Mouse (Mus musculus): ENCODE measurements around the gene Pcdh15. TPM values are rescaled to one million over a fixed set of nuclear protein-coding genes. Genes with fewer than 3 reads are reported as not detected.

Pcdh15 gene
- total and polyA plus RNA-seq, 2 experiments from 2014 or later: 9.8 to 38.2 TPM

GRCm38 (mm10) chr10:73878729-73879067 is 779.6 kb downstream of the Pcdh15 start:
- DNase-seq (ENCODE audit: low spot score): peak; percentile 65

GRCm38 (mm10) chr10:73887771-73888170 is 788.6 kb downstream of the Pcdh15 start:
- Histone ChIP-seq H3K4me1 (ENCODE audit: insufficient read depth, low read length) (no peaks in the 10 kb centered on the region), H3K4me2 (ENCODE audit: low read depth, low read length, poor library complexity, severe bottlenecking) (no peak overlapping the region), H3K27ac (ENCODE audit: low read depth, low read length) (no peak overlapping the region), H3K9me3 (ENCODE audit: low read length) (no peaks in the 10 kb centered on the region), H3K9ac (replicated peaks; ENCODE audit: low read length, poor library complexity, severe bottlenecking) (no peak overlapping the region), H3K36me3 (ENCODE audit: insufficient read depth, low read length) (no peaks in the 10 kb centered on the region), H3K4me3 (ENCODE audit: low read depth, low read length) (no peak overlapping the region), H3K27me3 (ENCODE audit: insufficient read depth, low read length) (no peaks in the 10 kb centered on the region)
- DNase-seq (ENCODE audit: low spot score) (peak; percentile 2), ATAC-seq (ENCODE audit: low FRiP score) (no peak)
- no peak for TF ChIP-seq CTCF (IDR thresholded peaks at IDR 0.05)
- WGBS: 69% methylated on average over 4 of the region's 4 CpGs

More at GRCm38 (mm10) chr10:73878729-73879067, 779.6 kb downstream of the Pcdh15 start:
- Histone ChIP-seq H3K36me3 (ENCODE audit: insufficient read depth, low read length) (no peaks in the 10 kb centered on the region), H3K27me3 (ENCODE audit: insufficient read depth, low read length) (no peaks in the 10 kb centered on the region), H3K4me1 (ENCODE audit: insufficient read depth, low read length) (no peaks in the 10 kb centered on the region), H3K4me3 (ENCODE audit: low read depth, low read length) (no peak overlapping the region), H3K27ac (ENCODE audit: low read depth, low read length) (no peak overlapping the region), H3K9me3 (ENCODE audit: low read length) (no peaks in the 10 kb centered on the region), H3K4me2 (ENCODE audit: low read depth, low read length, poor library complexity, severe bottlenecking) (no peak overlapping the region), H3K9ac (replicated peaks; ENCODE audit: low read length, poor library complexity, severe bottlenecking) (no peak overlapping the region)
- no peak for TF ChIP-seq CTCF (IDR thresholded peaks at IDR 0.05)
- 62% methylated on average over 4 of the region's 4 CpGs for WGBS
- peak; percentile 31; the same call in 1 of the 2 replicates for ATAC-seq (ENCODE audit: low FRiP score)

- Histone ChIP-seq H3K9ac (replicated peaks; ENCODE audit: low read length, poor library complexity, severe bottlenecking) (no peak overlapping the region), H3K4me2 (ENCODE audit: low read depth, low read length, poor library complexity, severe bottlenecking) (no peak overlapping the region), H3K4me1 (ENCODE audit: insufficient read depth, low read length) (no peaks in the 10 kb centered on the region), H3K27me3 (ENCODE audit: insufficient read depth, low read length) (no peaks in the 10 kb centered on the region), H3K4me3 (ENCODE audit: low read depth, low read length) (no peak overlapping the region), H3K36me3 (ENCODE audit: insufficient read depth, low read length) (no peaks in the 10 kb centered on the region), H3K27ac (ENCODE audit: low read depth, low read length) (no peak overlapping the region), H3K9me3 (ENCODE audit: low read length) (no peaks in the 10 kb centered on the region)
- 89% methylated on average over 4 of the region's 4 CpGs for WGBS
- no peak for ATAC-seq (ENCODE audit: low FRiP score)
- no peak for DNase-seq (ENCODE audit: low spot score)
- TF ChIP-seq CTCF (IDR thresholded peaks at IDR 0.05): no peak
Measured at GRCm38 (mm10) chr10:73892251-73892650, 793.1 kb downstream of the Pcdh15 start.

GRCm38 (mm10) chr10:73896086-73896607 is 797.0 kb downstream of the Pcdh15 start:
- H3K4me3 ChIP-seq (ENCODE audit: low read depth, low read length): no peak overlapping the region
- TF ChIP-seq CTCF (IDR thresholded peaks at IDR 0.05): no peak
- no peak overlapping the region for H3K27ac ChIP-seq (ENCODE audit: low read depth, low read length)
- H3K4me2 ChIP-seq (ENCODE audit: low read depth, low read length, poor library complexity, severe bottlenecking): no peak overlapping the region
- no peaks in the 10 kb centered on the region for H3K9me3 ChIP-seq (ENCODE audit: low read length)
- no peak overlapping the region for H3K9ac ChIP-seq (replicated peaks; ENCODE audit: low read length, poor library complexity, severe bottlenecking)
- no peak for ATAC-seq (ENCODE audit: low FRiP score)
- no peaks in the 10 kb centered on the region for H3K4me1 ChIP-seq (ENCODE audit: insufficient read depth, low read length)
- H3K36me3 ChIP-seq (ENCODE audit: insufficient read depth, low read length): no peaks in the 10 kb centered on the region
- DNase-seq (ENCODE audit: low spot score): no peak
- no peaks in the 10 kb centered on the region for H3K27me3 ChIP-seq (ENCODE audit: insufficient read depth, low read length)

GRCm38 (mm10) chr10:73899165-73899564 is 800.0 kb downstream of the Pcdh15 start:
- TF ChIP-seq CTCF (IDR thresholded peaks at IDR 0.05): no peak
- no peak overlapping the region for H3K27ac ChIP-seq (ENCODE audit: low read depth, low read length)
- no peaks in the 10 kb centered on the region for H3K36me3 ChIP-seq (ENCODE audit: insufficient read depth, low read length)
- H3K9me3 ChIP-seq (ENCODE audit: low read length): no peaks in the 10 kb centered on the region
- DNase-seq (ENCODE audit: low spot score): no peak
- H3K4me1 ChIP-seq (ENCODE audit: insufficient read depth, low read length): no peaks in the 10 kb centered on the region
- no peak for ATAC-seq (ENCODE audit: low FRiP score)
- no peak overlapping the region for H3K4me3 ChIP-seq (ENCODE audit: low read depth, low read length)
- WGBS: 58% methylated on average over 3 of the region's 3 CpGs
- no peak overlapping the region for H3K4me2 ChIP-seq (ENCODE audit: low read depth, low read length, poor library complexity, severe bottlenecking)
- no peak overlapping the region for H3K9ac ChIP-seq (replicated peaks; ENCODE audit: low read length, poor library complexity, severe bottlenecking)
- no peaks in the 10 kb centered on the region for H3K27me3 ChIP-seq (ENCODE audit: insufficient read depth, low read length)

- Histone ChIP-seq H3K27me3 (ENCODE audit: insufficient read depth, low read length) (no peaks in the 10 kb centered on the region), H3K36me3 (ENCODE audit: insufficient read depth, low read length) (no peaks in the 10 kb centered on the region), H3K4me1 (ENCODE audit: insufficient read depth, low read length) (no peaks in the 10 kb centered on the region), H3K9ac (replicated peaks; ENCODE audit: low read length, poor library complexity, severe bottlenecking) (no peak overlapping the region), H3K4me2 (ENCODE audit: low read depth, low read length, poor library complexity, severe bottlenecking) (no peak overlapping the region), H3K9me3 (ENCODE audit: low read length) (no peaks in the 10 kb centered on the region), H3K27ac (ENCODE audit: low read depth, low read length) (no peak overlapping the region), H3K4me3 (ENCODE audit: low read depth, low read length) (no peak overlapping the region)
- no peak for TF ChIP-seq CTCF (IDR thresholded peaks at IDR 0.05)
- no peak for DNase-seq (ENCODE audit: low spot score)
- ATAC-seq (ENCODE audit: low FRiP score): no peak
- 89% methylated on average over 1 of the region's 1 CpGs for WGBS
Measured at GRCm38 (mm10) chr10:73907626-73908025, 808.5 kb downstream of the Pcdh15 start.
